Mouse (Mus musculus) intestine, postnatal 0 days (tissue): ENCODE results near the gene Llgl2. TPM values are rescaled to one million over a fixed set of nuclear protein-coding genes. Genes with fewer than 3 reads are reported as not detected.

Experiments
- ATAC-seq: fragments of 200-750 bp; cut with Nextera tagmentation; 2 replicates; pipeline ENCODE4 v1.8.0; 2017; ENCODE audit warnings: mild to moderate bottlenecking, moderate TSS enrichment, moderate library complexity
- H3K27ac ChIP-seq: fragments of 300-500 bp; sonication (generic); 2 replicates; pipeline ENCODE4 v1.5.1; 2014; ENCODE audit warnings: mild to moderate bottlenecking, low read depth, low read length, moderate library complexity
- H3K27me3 ChIP-seq: fragments of 300-500 bp; sonication (generic); replicated peaks from 2 replicates; pipeline ENCODE4 v1.6.1; 2014; ENCODE audit warnings: low read length, mixed read lengths; ENCODE audit not compliant: control insufficient read depth, insufficient read depth
- H3K36me3 ChIP-seq: fragments of 300-500 bp; sonication (generic); 2 replicates; pipeline ENCODE4 v1.6.1; 2014; ENCODE audit warnings: mild to moderate bottlenecking, moderate library complexity; ENCODE audit not compliant: control insufficient read depth, insufficient read depth
- H3K4me1 ChIP-seq: fragments of 300-500 bp; sonication (generic); replicated peaks from 2 replicates; pipeline ENCODE4 v1.6.1; 2014; ENCODE audit warnings: antibody characterized with exemption, low read length, mixed read lengths; ENCODE audit not compliant: control insufficient read depth, insufficient read depth
- H3K4me2 ChIP-seq: fragments of 300-500 bp; sonication (generic); replicated peaks from 2 replicates; pipeline ENCODE4 v1.6.1; 2014; ENCODE audit warnings: low read depth, mild to moderate bottlenecking, moderate library complexity
- H3K4me3 ChIP-seq: fragments of 300-500 bp; sonication (generic); 2 replicates; pipeline ENCODE4 v1.5.1; 2014; ENCODE audit warnings: low read depth, low read length
- H3K9ac ChIP-seq: fragments of 300-500 bp; sonication (generic); 2 replicates; pipeline ENCODE4 v1.6.1; 2014; ENCODE audit warnings: mild to moderate bottlenecking, low read depth, low read length
- H3K9me3 ChIP-seq: fragments of 300-500 bp; sonication (generic); 2 replicates; pipeline ENCODE4 v1.6.1; 2016; ENCODE audit warnings: mixed run types; ENCODE audit not compliant: control insufficient read depth
- CTCF ChIP-seq: sonication (generic); IDR thresholded peaks from 2 replicates; pipeline ENCODE4 v1.5.1; 2016; ENCODE audit warnings: low read depth, mild to moderate bottlenecking, control low read depth, antibody characterized with exemption, moderate library complexity
- whole genome bisulfite sequencing: fragments of 180-500 bp; shearing (Covaris S2); extraction: QIAGEN DNeasy Blood & Tissue Kit; methylation state at CpG from one replicate; pipeline ENCODE4 v1.1.7; 2014; 5-methylcytosine and 5-hydroxymethylcytosine counted together
- polyA plus RNA-seq: library from polyadenylated mRNA; unstranded; fragments of >200 nt; fragmentation: Nextera tagmentation; extraction: Ambion mirVana; gene quantifications from 2 replicates; pipeline ENCODE4 v1.2.1, GENCODE M21; 2015

The Llgl2 gene
- polyA plus RNA-seq, 1 experiment from 2014 or later, result 61.8 TPM

DNA sequence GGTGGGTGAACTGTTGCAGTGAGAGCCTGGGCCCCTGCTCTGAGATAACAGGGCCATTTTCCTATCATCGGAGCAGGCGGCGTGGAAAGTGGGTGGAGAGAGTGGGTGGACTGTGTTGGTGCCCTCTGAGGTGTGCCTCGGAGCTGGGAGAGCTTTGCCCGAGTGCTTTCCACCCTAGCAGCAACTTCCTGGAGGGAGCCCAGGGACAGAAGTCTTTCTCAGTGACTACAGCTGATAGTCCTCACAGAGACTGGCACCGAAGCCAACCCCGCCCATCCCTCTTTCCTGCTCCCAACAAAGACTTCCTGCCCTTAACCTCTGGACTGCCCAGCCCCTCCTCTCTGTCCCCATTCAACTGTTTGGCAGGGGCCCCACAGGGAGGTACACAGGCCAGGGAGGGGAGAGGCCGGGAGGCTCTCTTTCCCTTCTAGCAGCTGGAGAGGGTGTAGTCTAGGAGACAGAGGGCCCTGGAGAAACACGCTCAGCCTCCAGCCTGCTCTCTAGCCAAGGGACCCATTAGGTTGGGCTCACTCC is 44.7 kb upstream of the Llgl2 start:
- H3K9ac ChIP-seq, result no peak overlapping the region
- H3K9me3 ChIP-seq, result no peaks in the 10 kb centered on the region
- no peaks in the 10 kb centered on the region; the same call in 1 of the 2 replicates for H3K36me3 ChIP-seq
- WGBS, result 2% methylated on average over 9 of the region's 9 CpGs
- H3K4me1 ChIP-seq, result peaks cover 18% of the 10 kb centered on the region
- H3K4me2 ChIP-seq, result peak overlapping the region; percentile 52
- TF ChIP-seq CTCF, result no peak
- no peak overlapping the region for H3K4me3 ChIP-seq
- H3K27ac ChIP-seq, result peak overlapping the region; percentile 86
- peak; percentile 97 for ATAC-seq
- H3K27me3 ChIP-seq, result no peaks in the 10 kb centered on the region

DNA sequence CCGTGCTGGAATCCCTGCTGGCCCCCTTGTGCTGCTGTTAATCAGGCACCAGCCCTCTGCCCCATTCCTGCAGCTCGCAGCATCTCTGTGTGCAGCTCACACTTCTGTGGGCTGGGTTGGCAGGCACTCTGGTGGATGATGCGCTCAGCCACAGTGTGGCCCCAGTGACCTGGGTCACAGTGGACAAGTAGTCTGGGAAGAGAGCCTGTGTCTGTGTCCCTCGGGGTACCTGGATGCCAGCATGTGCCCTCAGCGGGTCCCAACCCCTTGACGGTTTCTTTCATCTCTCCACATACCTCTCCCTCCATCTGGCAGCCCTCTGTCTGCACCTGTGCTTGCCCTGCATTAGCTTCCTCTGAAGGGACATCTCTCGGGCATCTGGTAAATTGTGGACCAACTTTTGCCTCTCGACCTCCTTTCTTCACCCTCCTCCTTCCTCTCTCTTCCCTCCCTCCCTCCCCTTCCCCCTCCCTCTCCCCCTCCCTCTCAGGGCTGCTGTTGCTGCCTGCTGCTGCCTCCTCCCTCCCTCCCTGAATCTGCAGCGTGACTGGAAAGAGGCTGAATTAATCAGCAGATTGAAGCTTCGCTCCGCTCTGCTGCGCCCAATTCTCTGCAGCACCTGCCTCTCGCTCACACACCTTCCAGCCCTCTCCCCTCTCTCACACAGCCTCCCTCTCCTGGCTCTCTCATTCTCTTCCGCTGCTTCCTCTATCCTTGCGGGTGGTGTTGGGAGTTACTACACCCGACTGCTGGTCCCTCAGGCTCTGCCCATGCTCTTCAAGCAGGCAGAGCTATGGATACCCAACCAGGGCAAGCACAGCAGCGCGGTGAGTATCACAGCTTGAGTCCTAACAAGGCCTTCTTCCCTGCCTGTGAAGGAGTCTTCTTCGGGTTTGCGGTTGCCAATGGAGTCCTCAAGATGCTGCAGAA is 43.4 kb upstream of the Llgl2 start:
- 46% methylated on average over 20 of the region's 20 CpGs for WGBS
- Histone ChIP-seq H3K27ac (peak overlapping the region; percentile 86; the same call in 1 of the 2 replicates), H3K9ac (no peak overlapping the region), H3K36me3 (peaks cover 1% of the 10 kb centered on the region; the same call in 1 of the 2 replicates), H3K4me2 (peak overlapping the region; percentile 27; the same call in 1 of the 2 replicates), H3K4me1 (peaks cover 18% of the 10 kb centered on the region), H3K4me3 (no peak overlapping the region), H3K27me3 (no peaks in the 10 kb centered on the region), H3K9me3 (no peaks in the 10 kb centered on the region)
- no peak for TF ChIP-seq CTCF
- ATAC-seq, result no peak

DNA sequence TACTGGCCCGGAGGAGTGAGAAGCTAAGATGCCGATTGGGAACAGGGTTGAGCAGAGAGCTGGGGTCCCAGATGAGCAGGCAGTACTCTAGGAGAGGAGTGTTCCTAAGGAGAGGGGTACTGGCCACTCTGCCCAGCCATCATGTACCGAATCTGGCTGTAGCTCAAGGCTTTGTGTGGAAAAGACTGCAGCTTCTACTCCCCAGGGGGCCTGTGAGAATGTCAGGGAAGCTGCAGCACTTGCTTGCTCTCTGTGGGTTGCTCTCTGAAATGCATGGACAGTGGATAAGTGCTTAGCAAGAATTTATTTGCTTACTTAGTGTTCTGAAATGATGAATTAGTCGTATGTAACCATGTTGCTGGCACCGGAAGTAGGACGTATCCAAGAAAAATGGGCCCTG is 37.4 kb upstream of the Llgl2 start:
- ATAC-seq, result no peak
- 85% methylated on average over 6 of the region's 6 CpGs for WGBS
- Histone ChIP-seq H3K9me3 (no peaks in the 10 kb centered on the region), H3K4me1 (no peaks in the 10 kb centered on the region), H3K9ac (no peak overlapping the region), H3K27ac (no peak overlapping the region), H3K36me3 (peaks cover 52% of the 10 kb centered on the region; the same call in 1 of the 2 replicates), H3K27me3 (no peaks in the 10 kb centered on the region), H3K4me3 (no peak overlapping the region), H3K4me2 (no peak overlapping the region)
- TF ChIP-seq CTCF, result 0 out of 2 replicates have a peak, but pooled peaks have one; percentile 5

DNA sequence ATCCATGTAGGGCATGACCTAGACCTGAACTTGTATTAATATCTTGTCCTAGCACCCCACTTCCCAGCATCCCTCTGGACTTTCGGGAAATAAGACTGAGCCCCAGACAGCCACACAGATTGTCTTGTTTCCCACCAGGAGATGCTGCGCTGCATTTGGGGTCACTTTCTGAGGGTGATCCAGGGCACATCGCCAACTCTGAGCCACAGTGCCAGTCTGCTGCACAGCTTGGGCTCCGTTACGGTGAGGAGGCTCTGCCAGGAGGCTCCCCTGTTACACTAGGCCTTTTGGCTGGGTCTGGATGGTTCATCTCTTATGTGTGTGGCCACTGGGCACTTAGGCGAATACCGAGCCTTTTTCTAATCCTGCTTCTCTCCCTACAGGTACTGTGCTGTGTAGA is 34.1 kb upstream of the Llgl2 start:
- H3K36me3 ChIP-seq, result peaks cover 84% of the 10 kb centered on the region
- no peak for TF ChIP-seq CTCF
- H3K4me3 ChIP-seq, result no peak overlapping the region
- no peak for ATAC-seq
- no peak overlapping the region for H3K9ac ChIP-seq
- H3K4me1 ChIP-seq, result no peaks in the 10 kb centered on the region
- WGBS, result 95% methylated on average over 7 of the region's 7 CpGs
- H3K27me3 ChIP-seq, result no peaks in the 10 kb centered on the region
- no peaks in the 10 kb centered on the region for H3K9me3 ChIP-seq
- no peak overlapping the region for H3K27ac ChIP-seq
- H3K4me2 ChIP-seq, result no peak overlapping the region

DNA sequence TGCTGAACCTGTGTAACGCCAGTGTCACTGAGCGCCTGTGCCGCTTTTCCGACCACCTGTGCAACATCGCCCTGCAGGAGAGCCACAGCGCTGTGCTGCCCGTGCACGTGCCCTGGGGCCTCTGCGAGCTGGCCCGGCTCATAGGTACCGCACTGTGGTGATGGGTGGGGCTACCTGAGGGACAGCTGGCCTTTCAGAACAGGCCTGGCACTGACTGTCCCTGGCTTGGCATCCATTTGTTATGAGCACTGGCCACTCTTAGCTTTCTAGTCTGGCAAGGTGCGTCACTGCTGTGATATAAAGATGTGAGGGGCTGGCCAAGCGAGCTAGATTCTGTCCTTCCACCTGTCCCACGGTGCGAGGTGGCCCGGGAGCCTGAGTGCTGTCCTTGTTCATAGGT is 31.9 kb upstream of the Llgl2 start:
- Histone ChIP-seq H3K27me3 (no peaks in the 10 kb centered on the region), H3K4me3 (no peak overlapping the region), H3K9me3 (no peaks in the 10 kb centered on the region), H3K4me2 (no peak overlapping the region), H3K4me1 (no peaks in the 10 kb centered on the region), H3K36me3 (peaks cover 91% of the 10 kb centered on the region), H3K27ac (no peak overlapping the region), H3K9ac (no peak overlapping the region)
- no peak for ATAC-seq
- WGBS, result 92% methylated on average over 16 of the region's 16 CpGs
- TF ChIP-seq CTCF, result no peak

DNA sequence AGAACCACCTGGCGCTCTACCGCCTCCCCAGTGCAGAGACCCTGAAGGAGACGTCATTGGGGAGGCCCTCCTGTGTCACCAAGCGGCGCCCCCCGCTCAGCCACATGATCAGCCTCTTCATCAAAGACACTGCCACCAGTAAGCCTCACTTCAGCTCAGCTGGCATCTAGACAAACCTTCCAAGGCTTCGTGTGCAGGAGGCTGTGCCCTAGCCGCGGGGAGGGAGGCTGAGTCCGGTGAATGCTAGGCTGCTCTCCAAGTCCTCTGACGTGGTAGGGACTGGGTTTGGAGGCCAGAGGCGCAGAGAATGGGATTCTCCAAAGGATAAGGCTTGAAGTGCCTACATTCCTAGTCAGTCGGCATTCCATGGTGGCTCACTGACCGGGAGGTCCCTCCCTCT is 31.5 kb upstream of the Llgl2 start:
- 86% methylated on average over 14 of the region's 14 CpGs for WGBS

More for the DNA sequence above, 31.5 kb upstream of the Llgl2 start:
- no peak overlapping the region for H3K4me3 ChIP-seq
- H3K27me3 ChIP-seq, result no peaks in the 10 kb centered on the region
- no peak overlapping the region for H3K9ac ChIP-seq
- peaks cover 92% of the 10 kb centered on the region for H3K36me3 ChIP-seq
- ATAC-seq, result no peak
- no peak overlapping the region for H3K4me2 ChIP-seq
- no peaks in the 10 kb centered on the region for H3K4me1 ChIP-seq
- TF ChIP-seq CTCF, result no peak
- H3K27ac ChIP-seq, result no peak overlapping the region
- no peaks in the 10 kb centered on the region for H3K9me3 ChIP-seq
